Mouse (Mus musculus): ENCODE results near the gene Olfr1223. TPM values are rescaled to one million over a fixed set of nuclear protein-coding genes. Genes with fewer than 3 reads are reported as not detected.

The Olfr1223 gene
- polyA plus RNA-seq, 2 experiments: not detected

DNA sequence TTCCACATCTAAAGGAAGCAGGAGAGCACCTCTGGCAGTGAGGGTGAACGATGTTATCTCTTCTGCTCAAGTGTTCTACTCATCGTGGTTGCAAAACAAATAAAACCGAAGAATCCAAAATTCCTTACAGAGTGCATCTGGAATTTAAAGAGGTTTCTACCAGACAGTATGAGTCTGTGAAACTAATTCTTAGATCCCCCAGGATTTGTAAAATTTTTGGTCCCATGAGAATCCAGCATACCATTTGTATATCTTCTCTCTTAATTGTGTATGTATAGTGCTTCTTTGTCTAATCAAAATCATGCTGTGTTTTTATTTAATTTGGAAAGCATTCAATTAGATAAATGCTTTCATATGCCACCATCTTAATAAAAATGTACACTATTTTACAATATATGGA lies 18.4 kb downstream of the Olfr1223 start, which contains the start of gene Olfr1222:
TSS of gene Olfr1222 (minus strand) at position 101 of the 400 bp plus-strand sequence.
- H3K27me3 ChIP-seq (ENCODE audit: control insufficient read depth, insufficient read depth, low read length): no peaks in the 10 kb centered on the region
- ATAC-seq (ENCODE audit: insufficient read depth) (no peak), DNase-seq (ENCODE audit: low read depth in 3 of 3, low spot score in 3 of 3) (no peak)
- H3K4me3 ChIP-seq (ENCODE audit: insufficient read depth in 1 of 2, low read depth in 2 of 2, low read length in 2 of 2): no peak within 1 kb of the TSS
- H3K9me3 ChIP-seq (ENCODE audit: control insufficient read depth, low read length): no peaks in the 10 kb centered on the region
- no peaks in the 10 kb centered on the region for H3K4me1 ChIP-seq (replicated peaks; ENCODE audit: control insufficient read depth in 2 of 2, insufficient read depth in 2 of 2, low read length in 1 of 2)
- H3K9ac ChIP-seq (replicated peaks): no peak within 1 kb of the TSS
- H3K27ac ChIP-seq: no peak within 1 kb of the TSS
- 38% methylated on average over 3 of the region's 3 CpGs for WGBS (ENCODE audit: insufficient replicate concordance)
- no peak within 1 kb of the TSS for H3K4me2 ChIP-seq (ENCODE audit: low read depth)
- TF ChIP-seq CTCF (IDR thresholded peaks at IDR 0.05; ENCODE audit: low read depth): no peak
- TF ChIP-seq EP300 (IDR thresholded peaks at IDR 0.05; ENCODE audit: low read depth): no peak
- H3K36me3 ChIP-seq (replicated peaks; ENCODE audit: control insufficient read depth, insufficient read depth, low read depth): no peaks in the 10 kb centered on the region

DNA sequence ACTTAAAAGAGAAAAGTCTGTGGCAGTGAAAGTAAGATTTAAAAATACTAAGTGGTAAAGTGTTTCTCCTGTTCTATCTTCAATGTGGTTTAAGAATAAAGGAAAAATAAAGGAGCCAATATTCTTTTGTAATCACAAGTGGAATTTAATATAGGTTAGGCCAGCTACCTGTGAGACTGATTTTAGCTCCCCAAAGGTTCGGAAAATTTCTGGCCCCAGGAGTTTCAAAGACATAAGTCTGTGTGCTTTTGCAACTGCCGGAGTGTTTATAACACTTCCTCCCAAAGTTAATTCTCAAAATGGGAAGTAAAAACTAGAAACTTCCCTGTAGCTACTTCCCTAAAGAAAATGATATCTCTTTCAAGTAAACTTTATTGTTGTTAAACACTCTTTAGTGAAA lies 34.2 kb downstream of the Olfr1223 start, which contains the start of gene Olfr1221:
TSS of gene Olfr1221 (minus strand) at position 101 of the 400 bp plus-strand sequence.
- Histone ChIP-seq H3K27me3 (ENCODE audit: control insufficient read depth, insufficient read depth, low read length) (no peaks in the 10 kb centered on the region), H3K27ac (no peak within 1 kb of the TSS), H3K4me1 (replicated peaks; ENCODE audit: control insufficient read depth in 2 of 2, insufficient read depth in 2 of 2, low read length in 1 of 2) (no peaks in the 10 kb centered on the region), H3K4me2 (ENCODE audit: low read depth) (no peak within 1 kb of the TSS), H3K4me3 (ENCODE audit: insufficient read depth in 1 of 2, low read depth in 2 of 2, low read length in 2 of 2) (no peak within 1 kb of the TSS), H3K9me3 (ENCODE audit: control insufficient read depth, low read length) (no peaks in the 10 kb centered on the region), H3K36me3 (replicated peaks; ENCODE audit: control insufficient read depth, insufficient read depth, low read depth) (no peaks in the 10 kb centered on the region), H3K9ac (replicated peaks) (no peak within 1 kb of the TSS)
- ATAC-seq (ENCODE audit: insufficient read depth) (no peak), DNase-seq (ENCODE audit: low read depth in 3 of 3, low spot score in 3 of 3) (no peak)
- WGBS (ENCODE audit: insufficient replicate concordance): 36% methylated on average over 2 of the region's 2 CpGs
- TF ChIP-seq CTCF (IDR thresholded peaks at IDR 0.05; ENCODE audit: low read depth) (no peak), EP300 (IDR thresholded peaks at IDR 0.05; ENCODE audit: low read depth) (no peak)

DNA sequence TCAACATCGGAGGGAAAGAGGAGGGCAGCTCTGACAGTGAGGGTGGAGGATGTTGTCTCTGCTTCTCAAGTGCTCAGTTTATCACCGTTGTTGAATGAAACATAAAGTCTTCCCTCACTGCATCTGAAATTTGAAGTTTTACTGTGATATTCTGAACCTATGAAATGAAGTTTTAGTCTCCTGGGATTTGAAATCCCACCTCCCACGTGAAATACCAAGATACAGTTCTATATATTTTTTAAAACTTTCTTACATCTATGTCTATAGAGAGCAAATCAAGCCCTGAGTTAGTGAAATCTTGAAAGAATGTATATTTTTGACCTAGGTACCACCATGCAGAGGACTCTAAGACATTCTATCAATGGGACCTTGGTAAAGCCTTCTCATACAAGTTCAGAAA lies 44.6 kb downstream of the Olfr1223 start, which contains the start of gene Olfr1220:
TSS of gene Olfr1220 (minus strand) at position 101 of the 400 bp plus-strand sequence.
- no peak for ATAC-seq (ENCODE audit: insufficient read depth)
- no peak within 1 kb of the TSS for H3K4me3 ChIP-seq (ENCODE audit: insufficient read depth in 1 of 2, low read depth in 2 of 2, low read length in 2 of 2)
- H3K27me3 ChIP-seq (ENCODE audit: control insufficient read depth, insufficient read depth, low read length): no peaks in the 10 kb centered on the region
- no peak within 1 kb of the TSS for H3K9ac ChIP-seq (replicated peaks)
- TF ChIP-seq EP300 (IDR thresholded peaks at IDR 0.05; ENCODE audit: low read depth) (no peak), CTCF (IDR thresholded peaks at IDR 0.05; ENCODE audit: low read depth) (no peak)
- H3K4me1 ChIP-seq (replicated peaks; ENCODE audit: control insufficient read depth in 2 of 2, insufficient read depth in 2 of 2, low read length in 1 of 2): no peaks in the 10 kb centered on the region
- DNase-seq (ENCODE audit: low read depth in 3 of 3, low spot score in 3 of 3): no peak
- no peaks in the 10 kb centered on the region for H3K36me3 ChIP-seq (replicated peaks; ENCODE audit: control insufficient read depth, insufficient read depth, low read depth)
- H3K4me2 ChIP-seq (ENCODE audit: low read depth): no peak within 1 kb of the TSS
- no peaks in the 10 kb centered on the region for H3K9me3 ChIP-seq (ENCODE audit: control insufficient read depth, low read length)
- H3K27ac ChIP-seq: no peak within 1 kb of the TSS
- 55% methylated on average over 3 of the region's 3 CpGs for WGBS (ENCODE audit: insufficient replicate concordance)

DNA sequence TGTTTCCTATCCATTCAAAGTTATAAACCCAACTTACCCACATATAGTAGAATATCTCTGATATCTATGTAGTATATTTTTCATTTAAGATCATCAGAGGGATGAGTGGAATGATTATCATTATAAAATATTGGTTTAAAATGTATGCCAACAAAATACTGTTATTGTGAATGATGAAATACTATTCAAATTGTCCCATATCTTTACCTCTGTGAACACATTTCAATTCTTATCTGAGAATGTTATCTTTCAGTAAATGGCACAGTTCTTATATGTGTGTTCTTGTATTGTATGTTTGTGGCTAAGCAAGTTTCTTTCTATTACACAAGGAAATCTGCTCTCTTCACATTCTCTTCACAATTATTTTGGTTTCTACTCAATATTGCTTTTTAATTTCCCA lies 45.7 kb downstream of the Olfr1223 start:
- Histone ChIP-seq H3K36me3 (replicated peaks; ENCODE audit: control insufficient read depth, insufficient read depth, low read depth) (no peaks in the 10 kb centered on the region), H3K9me3 (ENCODE audit: control insufficient read depth, low read length) (no peaks in the 10 kb centered on the region), H3K27me3 (ENCODE audit: control insufficient read depth, insufficient read depth, low read length) (no peaks in the 10 kb centered on the region), H3K27ac (no peak overlapping the region), H3K4me1 (replicated peaks; ENCODE audit: control insufficient read depth in 2 of 2, insufficient read depth in 2 of 2, low read length in 1 of 2) (no peaks in the 10 kb centered on the region), H3K9ac (replicated peaks) (no peak overlapping the region), H3K4me2 (ENCODE audit: low read depth) (no peak overlapping the region), H3K4me3 (ENCODE audit: insufficient read depth in 1 of 2, low read depth in 2 of 2, low read length in 2 of 2) (no peak overlapping the region)
- no peak for ATAC-seq (ENCODE audit: insufficient read depth)
- DNase-seq (ENCODE audit: low read depth in 3 of 3, low spot score in 3 of 3): no peak
- TF ChIP-seq EP300 (IDR thresholded peaks at IDR 0.05; ENCODE audit: low read depth) (no peak), CTCF (IDR thresholded peaks at IDR 0.05; ENCODE audit: low read depth) (no peak)

DNA sequence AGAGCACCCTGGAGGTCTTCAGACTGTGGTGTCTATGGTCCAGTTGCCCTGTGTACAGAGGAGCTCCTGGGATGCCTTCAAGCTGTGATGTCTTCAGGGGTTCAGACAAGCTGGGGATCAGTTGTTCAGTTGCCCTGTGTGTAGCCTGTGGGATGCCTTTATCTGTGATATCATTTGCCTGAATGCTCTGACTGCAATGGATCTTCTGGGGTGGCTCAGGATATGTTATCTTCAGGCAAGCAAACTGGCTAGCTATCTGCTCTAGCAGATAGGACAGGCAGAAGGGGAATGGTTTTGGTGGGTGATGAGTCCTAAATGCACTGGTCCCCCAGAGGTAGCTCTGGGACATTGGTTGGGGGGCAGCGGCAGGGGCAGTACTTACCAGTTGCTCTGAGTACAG lies 57.5 kb downstream of the Olfr1223 start:
- Histone ChIP-seq H3K4me3 (ENCODE audit: insufficient read depth in 1 of 2, low read depth in 2 of 2, low read length in 2 of 2) (no peak overlapping the region), H3K27me3 (ENCODE audit: control insufficient read depth, insufficient read depth, low read length) (no peaks in the 10 kb centered on the region), H3K4me1 (replicated peaks; ENCODE audit: control insufficient read depth in 2 of 2, insufficient read depth in 2 of 2, low read length in 1 of 2) (no peaks in the 10 kb centered on the region), H3K36me3 (replicated peaks; ENCODE audit: control insufficient read depth, insufficient read depth, low read depth) (no peaks in the 10 kb centered on the region), H3K9me3 (ENCODE audit: control insufficient read depth, low read length) (no peaks in the 10 kb centered on the region), H3K27ac (no peak overlapping the region), H3K9ac (replicated peaks) (no peak overlapping the region), H3K4me2 (ENCODE audit: low read depth) (no peak overlapping the region)
- ATAC-seq (ENCODE audit: insufficient read depth) (no peak), DNase-seq (ENCODE audit: low read depth in 3 of 3, low spot score in 3 of 3) (no peak)
- TF ChIP-seq CTCF (IDR thresholded peaks at IDR 0.05; ENCODE audit: low read depth) (no peak), EP300 (IDR thresholded peaks at IDR 0.05; ENCODE audit: low read depth) (no peak)
- WGBS (ENCODE audit: insufficient replicate concordance): 67% methylated on average over 1 of the region's 1 CpGs

Other genes starting within 250 kb of the Olfr1223 start
- gene Olfr1208, start 249.2 kb downstream of the Olfr1223 start, polyA plus RNA-seq (2012; rRNA removed): not detected in 2 replicates
- not detected in 2 replicates for gene Olfr1208, start 249.2 kb downstream of the Olfr1223 start, polyA plus RNA-seq (2014; fragmentation: Nextera tagmentation; extraction: Ambion mirVana)
- gene Olfr1209, start 236.4 kb downstream of the Olfr1223 start, polyA plus RNA-seq (2012; rRNA removed): not detected in 2 replicates
- not detected in 2 replicates for gene Olfr1209, start 236.4 kb downstream of the Olfr1223 start, polyA plus RNA-seq (2014; fragmentation: Nextera tagmentation; extraction: Ambion mirVana)
- gene Olfr1211, start 213.4 kb downstream of the Olfr1223 start, polyA plus RNA-seq (2012; rRNA removed): not detected in 2 replicates
- gene Olfr1211, start 213.4 kb downstream of the Olfr1223 start, polyA plus RNA-seq (2014; fragmentation: Nextera tagmentation; extraction: Ambion mirVana): not detected in 2 replicates
- not detected in 2 replicates for gene Olfr1212, start 197.6 kb downstream of the Olfr1223 start, polyA plus RNA-seq (2012; rRNA removed)
- gene Olfr1212, start 197.6 kb downstream of the Olfr1223 start, polyA plus RNA-seq (2014; fragmentation: Nextera tagmentation; extraction: Ambion mirVana): not detected in 2 replicates
- gene Gm13762, start 171.3 kb downstream of the Olfr1223 start, polyA plus RNA-seq (2012; rRNA removed): not detected in 2 replicates
- not detected in 2 replicates for gene Gm13762, start 171.3 kb downstream of the Olfr1223 start, polyA plus RNA-seq (2014; fragmentation: Nextera tagmentation; extraction: Ambion mirVana)
- gene Olfr1214, start 158.9 kb downstream of the Olfr1223 start, polyA plus RNA-seq (2012; rRNA removed): not detected in 2 replicates
- gene Olfr1214, start 158.9 kb downstream of the Olfr1223 start, polyA plus RNA-seq (2014; fragmentation: Nextera tagmentation; extraction: Ambion mirVana): not detected in 2 replicates
- not detected in 2 replicates for gene Olfr1215, start 144.6 kb downstream of the Olfr1223 start, polyA plus RNA-seq (2012; rRNA removed)
- not detected in 2 replicates for gene Olfr1215, start 144.6 kb downstream of the Olfr1223 start, polyA plus RNA-seq (2014; fragmentation: Nextera tagmentation; extraction: Ambion mirVana)
- gene Olfr1216, start 133.2 kb downstream of the Olfr1223 start, polyA plus RNA-seq (2012; rRNA removed): not detected in 2 replicates
- not detected in 2 replicates for gene Olfr1216, start 133.2 kb downstream of the Olfr1223 start, polyA plus RNA-seq (2014; fragmentation: Nextera tagmentation; extraction: Ambion mirVana)
- not detected in 2 replicates for gene Olfr1217, start 119.5 kb downstream of the Olfr1223 start, polyA plus RNA-seq (2012; rRNA removed)
- gene Olfr1217, start 119.5 kb downstream of the Olfr1223 start, polyA plus RNA-seq (2014; fragmentation: Nextera tagmentation; extraction: Ambion mirVana): not detected in 2 replicates
- gene Olfr1218, start 90.4 kb downstream of the Olfr1223 start, polyA plus RNA-seq (2012; rRNA removed): not detected in 2 replicates
- gene Olfr1218, start 90.4 kb downstream of the Olfr1223 start, polyA plus RNA-seq (2014; fragmentation: Nextera tagmentation; extraction: Ambion mirVana): not detected in 2 replicates
- not detected in 2 replicates for gene Olfr1219, start 68.0 kb downstream of the Olfr1223 start, polyA plus RNA-seq (2012; rRNA removed)
- gene Olfr1219, start 68.0 kb downstream of the Olfr1223 start, polyA plus RNA-seq (2014; fragmentation: Nextera tagmentation; extraction: Ambion mirVana): not detected in 2 replicates
- gene Olfr1220, start 44.7 kb downstream of the Olfr1223 start, polyA plus RNA-seq (2012; rRNA removed): not detected in 2 replicates
- gene Olfr1220, start 44.7 kb downstream of the Olfr1223 start, polyA plus RNA-seq (2014; fragmentation: Nextera tagmentation; extraction: Ambion mirVana): not detected in 2 replicates
- gene Olfr1221, start 34.3 kb downstream of the Olfr1223 start, polyA plus RNA-seq (2012; rRNA removed): not detected in 2 replicates
- gene Olfr1221, start 34.3 kb downstream of the Olfr1223 start, polyA plus RNA-seq (2014; fragmentation: Nextera tagmentation; extraction: Ambion mirVana): not detected in 2 replicates
- not detected in 2 replicates for gene Olfr1222, start 18.5 kb downstream of the Olfr1223 start, polyA plus RNA-seq (2012; rRNA removed)
- not detected in 2 replicates for gene Olfr1222, start 18.5 kb downstream of the Olfr1223 start, polyA plus RNA-seq (2014; fragmentation: Nextera tagmentation; extraction: Ambion mirVana)
- gene Olfr1224-ps1, start 12.5 kb upstream of the Olfr1223 start, polyA plus RNA-seq (2012; rRNA removed): not detected in 2 replicates
- gene Olfr1224-ps1, start 12.5 kb upstream of the Olfr1223 start, polyA plus RNA-seq (2014; fragmentation: Nextera tagmentation; extraction: Ambion mirVana): not detected in 2 replicates
- not detected in 2 replicates for gene Olfr1225, start 23.1 kb upstream of the Olfr1223 start, polyA plus RNA-seq (2012; rRNA removed)
- gene Olfr1225, start 23.1 kb upstream of the Olfr1223 start, polyA plus RNA-seq (2014; fragmentation: Nextera tagmentation; extraction: Ambion mirVana): not detected in 2 replicates
- not detected in 2 replicates for gene Olfr1226, start 48.5 kb upstream of the Olfr1223 start, polyA plus RNA-seq (2012; rRNA removed)
- not detected in 2 replicates for gene Olfr1226, start 48.5 kb upstream of the Olfr1223 start, polyA plus RNA-seq (2014; fragmentation: Nextera tagmentation; extraction: Ambion mirVana)
- gene Olfr1228, start 102.5 kb upstream of the Olfr1223 start, polyA plus RNA-seq (2012; rRNA removed): not detected in 2 replicates
- gene Olfr1228, start 102.5 kb upstream of the Olfr1223 start, polyA plus RNA-seq (2014; fragmentation: Nextera tagmentation; extraction: Ambion mirVana): not detected in 2 replicates
- gene Olfr1229, start 136.5 kb upstream of the Olfr1223 start, polyA plus RNA-seq (2012; rRNA removed): not detected in 2 replicates
- gene Olfr1229, start 136.5 kb upstream of the Olfr1223 start, polyA plus RNA-seq (2014; fragmentation: Nextera tagmentation; extraction: Ambion mirVana): not detected in 2 replicates
- gene Olfr1230, start 145.7 kb upstream of the Olfr1223 start, polyA plus RNA-seq (2012; rRNA removed): not detected in 2 replicates
- not detected in 2 replicates for gene Olfr1230, start 145.7 kb upstream of the Olfr1223 start, polyA plus RNA-seq (2014; fragmentation: Nextera tagmentation; extraction: Ambion mirVana)
- gene Olfr1231, start 155.5 kb upstream of the Olfr1223 start, polyA plus RNA-seq (2012; rRNA removed): not detected in 2 replicates
- gene Olfr1231, start 155.5 kb upstream of the Olfr1223 start, polyA plus RNA-seq (2014; fragmentation: Nextera tagmentation; extraction: Ambion mirVana): not detected in 2 replicates
- gene Olfr1232, start 178.1 kb upstream of the Olfr1223 start, polyA plus RNA-seq (2012; rRNA removed): not detected in 2 replicates
- not detected in 2 replicates for gene Olfr1232, start 178.1 kb upstream of the Olfr1223 start, polyA plus RNA-seq (2014; fragmentation: Nextera tagmentation; extraction: Ambion mirVana)
- gene Olfr1233, start 190.8 kb upstream of the Olfr1223 start, polyA plus RNA-seq (2012; rRNA removed): not detected in 2 replicates
- gene Olfr1233, start 190.8 kb upstream of the Olfr1223 start, polyA plus RNA-seq (2014; fragmentation: Nextera tagmentation; extraction: Ambion mirVana): not detected in 2 replicates
- not detected in 2 replicates for gene Olfr1234, start 213.3 kb upstream of the Olfr1223 start, polyA plus RNA-seq (2012; rRNA removed)
- gene Olfr1234, start 213.3 kb upstream of the Olfr1223 start, polyA plus RNA-seq (2014; fragmentation: Nextera tagmentation; extraction: Ambion mirVana): not detected in 2 replicates

Measured in liver, embryonic 14.5 days (tissue).